Mouse (Mus musculus) erythroid progenitor cell, adult 5-6 weeks (primary cell): Measurements from ENCODE around the gene Bag5. TPM values are rescaled to one million over a fixed set of nuclear protein-coding genes. Genes with fewer than 3 reads are reported as not detected.
A peak's percentile ranks its signal among the peaks of the same experiment; 100 is the strongest.
"Not testable (repeated sequence)": the region's sequence is repeated elsewhere in the genome, so short reads cannot be mapped to it uniquely, and the experiment has no call there.

ENCODE experiments used
- ATAC-seq: replicated peaks from 2 replicates; pipeline ENCODE4 v1.8.0; 2016; ENCODE audit warnings: moderate number of reproducible peaks, mild to moderate bottlenecking, moderate TSS enrichment, inconsistent platforms; ENCODE audit not compliant: poor library complexity, low FRiP score, severe bottlenecking
- total RNA-seq, 2 experiments: library from RNA; stranded (forward) in 1 of 2; stranded (reverse) in 1 of 2; fragments of 150-400 nt in 1 of 2; fragments of 186-747, 209-891 nt in 1 of 2; gene quantifications; 2 replicates each; pipeline versions ENCODE4 v1.2.3 to v1.2.4; 2015 to 2017; ENCODE audit warnings: low replicate concordance in 2 of 2

Bag5 gene
- total RNA-seq, 2 experiments from 2014 or later = 1.2 to 6.3 TPM

DNA sequence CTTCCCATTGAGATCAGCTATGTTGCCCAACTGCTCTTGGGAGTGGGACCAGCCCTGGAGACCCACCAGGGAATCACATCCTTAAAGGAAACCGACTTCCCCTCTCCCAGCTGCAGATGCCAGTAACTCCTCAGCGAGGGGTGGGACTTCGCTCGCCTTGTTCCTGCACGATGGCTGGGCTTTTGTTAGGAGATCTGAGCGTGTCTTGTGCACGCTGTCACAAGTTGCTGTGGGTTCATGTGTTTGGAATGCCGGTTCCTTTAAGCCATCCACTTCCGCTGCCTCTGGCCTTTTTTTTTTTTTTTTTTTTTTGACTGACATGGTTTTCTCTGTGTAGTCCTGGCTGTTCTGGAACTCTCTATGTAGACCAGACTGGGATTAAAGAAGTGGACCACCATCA, 24.3 kb upstream of the Bag5 start:
- ATAC-seq = no peak

DNA sequence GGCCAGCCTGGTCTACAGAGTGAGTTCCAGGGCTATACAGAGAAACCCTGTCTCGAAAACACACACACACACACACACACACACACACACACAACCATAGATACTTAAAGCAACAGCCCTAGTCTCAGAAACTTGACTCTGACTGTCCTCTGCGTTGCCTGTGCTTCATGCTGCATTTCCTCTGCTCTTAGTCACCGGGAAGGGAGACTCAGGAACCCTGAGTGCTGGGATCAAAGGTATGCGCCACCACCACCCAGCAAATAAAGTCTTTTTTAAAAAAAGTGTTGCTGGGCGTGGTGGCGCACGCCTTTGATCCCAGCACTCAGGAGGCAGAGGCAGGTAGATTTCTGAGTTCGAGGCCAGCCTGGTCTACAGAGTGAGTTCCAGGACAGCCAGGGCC, 23.6 kb upstream of the Bag5 start:
- ATAC-seq = not testable (repeated sequence)

DNA sequence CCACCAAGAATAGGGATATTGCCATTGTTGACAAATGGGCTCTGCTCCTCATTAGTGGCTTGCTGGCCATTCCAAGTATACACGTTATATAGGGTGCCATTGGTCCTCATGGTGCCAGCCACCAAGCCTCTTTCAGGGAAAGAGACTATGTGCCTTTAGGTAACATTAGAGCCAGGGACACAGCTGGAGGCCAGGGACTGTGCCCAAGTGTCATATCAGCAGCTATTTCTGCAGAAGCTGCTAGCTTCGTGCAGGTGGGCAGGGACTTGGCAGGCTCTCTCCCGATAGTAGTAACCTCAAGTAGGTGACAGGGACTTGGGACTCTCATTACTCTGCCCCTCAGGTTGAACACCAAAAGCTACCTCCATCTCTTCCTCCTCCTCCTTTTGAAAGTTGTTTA, 21.9 kb upstream of the Bag5 start:
- ATAC-seq = no peak

GRCm38 (mm10) chr12:111732921-111733320, 19.9 kb upstream of the Bag5 start:
- 0 out of 2 replicates have a peak, but pooled peaks have one; percentile 11 for ATAC-seq

GRCm38 (mm10) chr12:111731822-111732807, 19.1 kb upstream of the Bag5 start:
- peak; percentile 94 for ATAC-seq

DNA sequence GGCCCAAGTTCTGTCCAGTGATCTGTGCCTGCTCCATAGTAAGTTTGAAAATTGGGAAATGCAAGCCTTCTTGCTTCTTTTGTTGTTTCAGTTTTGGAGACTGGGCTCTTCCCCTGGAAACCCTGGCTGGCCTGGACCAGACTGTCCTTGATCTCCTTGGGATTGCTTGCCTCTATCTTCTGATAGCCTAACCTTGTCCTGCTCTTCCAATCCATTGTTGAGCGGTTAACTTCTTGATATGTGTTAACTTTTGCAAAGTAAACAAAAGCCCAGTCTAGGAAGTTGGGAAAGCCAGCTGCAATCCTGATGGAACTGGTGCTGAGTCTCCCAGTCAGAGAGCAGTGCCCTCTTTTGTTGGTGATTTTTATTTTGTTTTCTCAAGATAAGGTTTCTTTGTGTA, 14.9 kb upstream of the Bag5 start:
- ATAC-seq = no peak

DNA sequence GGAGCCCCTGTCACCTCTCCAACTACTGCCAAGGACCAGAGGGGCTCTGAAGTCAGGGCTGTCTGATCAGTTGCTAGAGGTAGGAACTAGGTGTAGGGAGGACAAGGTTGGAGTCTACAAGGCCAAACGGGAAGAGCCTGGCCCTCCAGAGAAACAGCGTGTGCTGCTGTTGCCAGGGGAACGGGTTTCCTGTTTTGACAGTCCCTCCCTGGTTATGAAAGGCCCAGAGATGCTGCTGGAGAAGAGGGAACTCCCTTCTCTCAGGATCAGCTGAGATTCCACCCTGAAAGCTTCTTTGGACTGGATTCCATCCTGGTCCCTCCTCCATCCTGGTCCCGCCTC, 13.0 kb upstream of the Bag5 start:
- ATAC-seq = no peak

DNA sequence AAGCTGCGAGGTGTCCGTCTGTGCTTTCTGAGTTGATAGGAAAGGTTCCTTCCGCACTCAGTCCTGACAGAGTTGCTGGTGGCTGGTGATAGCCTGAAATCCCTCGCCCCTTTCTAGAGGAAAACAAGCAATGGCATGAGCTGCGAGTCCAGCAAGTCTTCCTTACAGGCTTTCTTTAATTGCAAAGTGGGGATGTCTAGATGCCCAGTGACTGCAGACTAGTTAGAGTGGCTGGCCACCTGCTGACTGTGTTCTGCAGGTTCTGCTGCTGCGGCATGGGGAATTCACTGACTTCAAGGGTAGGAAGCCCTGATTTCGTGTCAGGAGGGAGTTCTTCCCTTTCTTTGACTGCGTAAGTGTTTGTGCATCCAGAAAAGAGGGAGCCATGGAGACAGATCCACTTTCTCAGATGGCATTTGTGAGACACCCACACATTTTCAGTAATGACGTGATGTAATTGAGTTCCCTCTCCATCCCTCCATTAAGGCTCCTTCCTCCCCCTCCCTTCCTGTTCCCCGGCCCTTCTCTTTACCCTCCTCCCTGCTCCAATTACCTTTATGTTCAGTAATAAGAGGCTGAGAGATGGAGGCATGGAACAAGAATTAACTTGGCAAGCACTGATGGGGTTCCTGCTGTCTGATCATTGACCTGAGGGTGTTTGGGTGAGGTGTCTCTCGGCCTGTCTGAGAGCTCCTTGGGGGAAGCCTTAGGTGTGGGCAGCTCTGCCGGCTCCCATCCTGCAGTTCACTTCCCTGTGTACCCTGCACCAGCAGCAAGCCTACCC, 12.5 kb upstream of the Bag5 start:
- ATAC-seq = no peak

- ATAC-seq = no peak
Measured at GRCm38 (mm10) chr12:111724638-111725337, 11.7 kb upstream of the Bag5 start.

GRCm38 (mm10) chr12:111722654-111723053, 9.6 kb upstream of the Bag5 start:
- ATAC-seq = no peak

DNA sequence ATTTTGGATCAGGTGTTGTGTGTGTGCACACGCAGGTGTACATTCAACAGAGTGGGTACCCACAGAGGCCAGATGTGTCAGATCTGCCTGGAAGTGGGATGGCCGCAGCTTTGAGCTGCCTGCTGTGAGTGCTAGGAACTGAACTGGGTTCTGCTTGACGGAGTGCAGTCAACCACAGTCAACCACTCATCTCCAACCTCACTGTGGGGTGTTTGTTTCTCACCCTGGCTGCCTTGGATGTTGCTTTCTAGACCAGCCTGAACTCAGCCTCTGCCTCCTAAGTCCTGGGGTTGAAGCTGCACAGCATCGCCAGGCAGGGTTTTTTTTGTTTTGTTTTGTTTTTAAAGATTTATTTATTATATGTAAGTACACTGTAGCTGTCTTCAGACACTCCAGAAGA, 7.2 kb upstream of the Bag5 start:
- ATAC-seq = no peak

DNA sequence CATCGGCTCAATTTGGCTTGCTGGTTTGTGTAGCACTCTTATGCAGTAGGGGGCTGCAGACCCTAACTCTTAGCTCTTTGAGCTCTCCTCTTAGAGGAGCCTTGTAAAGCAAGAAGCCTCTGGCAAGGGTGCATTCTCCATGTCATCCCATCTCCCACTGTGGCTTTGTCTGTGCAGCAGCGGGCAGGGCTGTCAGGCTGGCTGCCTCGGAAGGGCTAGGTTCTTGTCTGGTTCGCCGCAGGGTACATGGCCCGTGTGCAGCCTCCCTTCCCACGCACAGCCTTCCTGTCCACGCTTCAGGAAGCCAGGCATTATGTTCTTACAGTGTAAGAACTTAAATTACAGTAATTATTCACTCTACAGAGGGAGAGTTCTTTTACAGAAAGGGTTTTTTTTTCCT, 5.6 kb upstream of the Bag5 start:
- ATAC-seq = no peak

DNA sequence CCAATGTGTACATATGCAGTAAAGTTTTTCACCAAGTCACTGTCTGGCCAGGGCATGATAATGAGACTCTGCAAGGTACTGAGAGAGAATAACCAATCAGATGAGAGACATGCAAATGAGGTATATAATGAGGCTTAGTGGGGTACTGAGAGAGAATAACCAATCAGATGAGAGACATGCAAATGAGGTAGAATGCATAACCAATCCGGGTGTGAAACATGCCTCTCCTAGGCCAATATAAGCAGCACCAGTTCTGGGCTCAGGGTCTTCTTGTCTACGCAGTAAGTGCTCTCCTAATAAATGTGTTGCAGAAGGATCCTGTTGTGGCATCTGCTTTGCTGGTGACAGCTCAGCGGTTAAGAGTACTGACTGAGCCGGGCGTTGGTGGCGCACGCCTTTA, 3.4 kb upstream of the Bag5 start:
- no peak for ATAC-seq

DNA sequence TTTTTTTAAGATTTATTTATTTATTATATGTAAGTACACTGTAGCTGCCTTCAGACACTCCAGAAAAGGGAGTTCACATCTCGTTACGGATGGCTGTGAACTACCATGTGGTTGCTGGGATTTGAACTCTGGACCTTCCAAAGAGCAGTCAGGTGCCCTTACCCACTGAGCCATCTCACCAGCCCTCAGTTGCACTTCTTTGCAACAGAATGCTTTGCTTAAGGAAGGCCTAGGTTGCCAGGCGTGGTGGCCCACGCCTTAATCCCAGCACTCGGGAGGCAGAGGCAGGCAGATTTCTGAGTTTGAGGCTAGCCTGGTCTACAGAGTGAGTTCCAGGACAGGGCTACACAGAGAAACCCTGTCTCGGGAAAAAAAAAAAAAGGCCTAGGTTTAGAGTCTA, 823 bp upstream of the Bag5 start:
- not testable (repeated sequence) for ATAC-seq

DNA sequence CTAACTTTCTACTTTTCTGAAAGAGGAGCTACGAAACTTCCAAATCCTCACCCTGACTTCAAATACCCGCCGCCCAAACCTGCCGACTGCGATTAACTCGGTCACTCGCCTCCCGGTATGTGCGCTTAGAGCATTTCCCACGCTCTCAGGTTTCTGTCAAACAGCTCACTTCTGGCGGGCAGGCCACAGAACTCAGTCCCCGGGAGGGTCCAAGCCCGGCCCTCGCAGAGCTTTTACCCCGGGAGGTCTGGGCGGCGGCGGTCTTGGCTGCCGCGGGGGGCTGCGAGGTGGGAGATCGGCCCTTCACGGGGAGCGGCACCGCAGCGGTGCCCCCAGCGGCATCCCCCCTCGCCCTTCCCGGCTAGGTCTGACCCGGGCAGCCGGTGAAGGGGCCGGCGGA, 581 bp downstream of the Bag5 start:
- ATAC-seq = no peak

DNA sequence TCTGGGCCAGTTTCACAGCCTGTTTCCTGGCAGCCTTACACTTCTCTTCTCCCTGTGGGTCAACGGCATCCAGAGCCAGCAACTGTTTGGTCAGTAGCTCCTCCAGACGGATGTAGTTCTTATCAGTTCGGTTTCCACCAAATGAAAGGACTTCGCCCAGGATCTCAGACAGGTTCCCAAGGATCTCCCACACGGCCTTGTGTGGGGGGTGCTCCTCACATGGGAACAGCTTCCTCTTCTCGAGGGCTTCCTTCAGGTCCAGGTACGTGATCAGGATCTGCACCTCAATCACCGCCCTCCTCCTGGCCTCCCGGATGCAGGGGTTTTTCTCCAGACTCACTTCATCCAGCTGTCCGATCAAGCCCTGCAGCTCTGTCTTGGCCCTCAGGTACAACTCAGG, 3.0 kb downstream of the Bag5 start:
- no peak for ATAC-seq

DNA sequence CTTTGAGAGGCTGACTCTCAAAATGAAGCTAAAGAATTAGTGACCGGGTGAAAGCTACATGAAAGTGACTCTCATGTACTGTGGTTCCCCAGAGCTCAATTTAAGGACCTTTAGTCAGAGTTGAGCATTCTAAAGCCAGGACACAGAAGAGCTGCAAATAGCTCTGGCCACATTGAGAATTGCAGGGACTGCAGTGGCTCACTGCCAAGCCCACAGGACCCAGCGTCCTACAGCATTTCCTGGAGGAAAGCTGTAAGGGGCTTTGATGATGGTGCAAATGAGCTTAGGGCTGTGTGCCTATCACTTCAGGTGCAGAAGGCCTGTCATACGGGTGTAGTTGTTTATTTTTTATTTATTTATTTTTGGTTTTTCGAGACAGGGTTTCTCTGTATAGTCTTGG, 4.9 kb downstream of the Bag5 start:
- no peak for ATAC-seq

DNA sequence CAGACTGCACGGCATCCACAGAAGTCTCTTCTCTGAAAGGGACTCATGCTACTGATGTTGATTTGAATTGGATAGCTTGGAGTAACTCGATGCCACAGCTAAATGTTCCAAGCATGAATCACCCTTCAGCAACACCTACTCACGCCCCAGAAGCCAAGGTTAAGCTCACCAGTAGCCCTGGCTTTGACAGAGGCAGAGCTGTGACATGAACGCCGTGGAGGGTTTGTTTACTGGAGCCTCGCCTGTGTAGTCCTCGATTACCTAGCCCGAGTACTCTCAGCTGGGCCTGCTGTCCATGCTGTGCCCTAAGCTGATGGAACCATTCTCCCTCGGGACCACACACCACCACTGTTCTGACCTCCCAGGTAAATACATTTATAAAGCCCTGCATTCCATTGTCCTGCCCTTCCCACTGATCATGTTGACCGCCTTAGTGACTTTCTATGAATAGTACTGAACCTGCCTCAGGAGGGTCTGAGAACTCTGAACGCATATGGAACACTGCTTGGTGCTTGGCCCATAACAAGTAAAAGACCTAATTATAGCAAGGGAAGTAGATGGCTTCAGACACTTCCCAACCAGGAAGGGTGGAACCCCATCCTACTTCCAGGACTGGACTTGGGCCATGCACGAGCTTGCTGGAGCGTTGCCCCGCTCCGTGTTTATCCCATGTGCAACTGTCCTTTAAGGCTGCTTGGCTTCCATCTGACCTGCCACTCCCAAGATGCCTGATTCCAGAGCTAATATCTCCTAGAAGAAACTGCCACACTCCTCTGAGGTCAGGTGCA, 7.7 kb downstream of the Bag5 start:
- ATAC-seq = no peak

DNA sequence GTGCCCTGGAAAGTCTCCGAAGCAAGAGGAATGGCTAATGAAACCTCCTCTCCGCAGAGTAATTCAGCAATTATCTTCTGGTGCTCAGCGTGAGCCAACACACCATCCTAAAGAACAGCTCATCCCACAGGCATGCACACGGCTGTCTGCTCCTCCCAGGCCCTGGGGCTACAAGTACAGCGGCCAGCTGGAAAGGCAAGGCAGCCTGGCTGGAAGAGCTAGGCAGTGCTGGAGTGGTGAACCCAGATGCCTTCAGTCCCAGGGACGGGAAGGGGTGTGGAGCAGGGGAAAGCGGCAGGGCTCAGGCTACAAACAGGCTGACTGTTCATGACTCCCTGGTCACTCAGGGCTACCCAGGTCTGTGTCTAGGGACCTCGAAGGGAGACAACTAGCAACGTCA, 8.4 kb downstream of the Bag5 start:
- no peak for ATAC-seq

- ATAC-seq = no peak
Measured at GRCm38 (mm10) chr12:111703301-111703700, 9.8 kb downstream of the Bag5 start.
